Mouse (Mus musculus) kidney, postnatal 36 days (tissue): ENCODE data around the gene Fgfr2.
A peak's percentile ranks its signal among the peaks of the same experiment; 100 is the strongest.

Source experiments
- DNase-seq, 2 experiments: peaks; one replicate each; pipeline ENCODE4 v3.0.0; 2021 to 2022; ENCODE audit warnings: mixed read lengths in 2 of 2

Gene Fgfr2

DNA sequence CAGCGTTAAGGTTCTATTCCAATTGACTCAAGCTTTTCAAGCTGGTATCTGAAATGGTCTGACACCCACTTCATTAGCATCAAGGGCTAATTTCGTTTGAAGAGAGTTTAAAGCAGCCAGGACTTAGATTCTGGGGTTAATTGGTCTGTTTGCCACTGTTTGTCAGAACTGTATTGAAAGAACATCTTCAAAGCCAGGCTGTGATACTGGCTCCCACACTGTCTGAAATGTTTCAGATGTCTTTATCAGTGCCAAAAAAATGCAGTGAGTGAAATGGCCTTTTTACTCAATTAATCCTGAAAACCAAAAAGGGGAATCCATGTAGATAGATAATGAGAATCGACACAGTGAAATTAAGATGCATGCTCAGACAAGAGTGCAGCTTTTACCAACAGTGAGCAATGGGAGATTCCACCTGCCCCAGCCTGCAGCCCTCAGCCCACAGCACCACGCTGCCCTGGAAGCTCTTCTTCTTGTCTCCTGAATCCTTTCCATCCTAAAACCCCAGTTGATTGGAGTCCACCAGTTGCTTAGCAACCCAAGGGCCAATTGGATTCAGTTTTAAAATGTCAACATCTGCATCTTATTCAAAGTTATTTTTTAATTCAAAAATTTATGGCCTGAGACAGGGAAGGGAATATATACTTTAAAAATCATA, 3005.6 kb downstream of the Fgfr2 start:
- no peak for DNase-seq

DNA sequence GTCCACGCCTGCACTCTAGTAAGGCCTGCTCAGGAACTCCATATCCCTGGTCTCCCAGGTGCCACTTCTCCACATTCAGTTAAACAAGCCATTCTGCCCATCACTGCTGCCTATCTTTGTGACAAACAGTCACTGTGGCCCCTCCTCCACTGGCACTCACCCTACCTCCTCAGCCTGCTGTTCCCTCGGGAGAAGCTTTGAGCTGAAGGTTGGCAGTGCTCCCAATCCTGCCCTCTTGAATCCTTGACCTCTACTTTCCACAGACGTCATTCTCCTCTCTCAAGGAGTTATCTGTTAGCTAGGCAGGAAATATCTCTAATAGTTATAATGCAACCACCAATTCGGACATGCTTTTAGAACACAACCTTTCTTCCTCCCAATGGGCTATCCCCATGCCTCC, 3008.7 kb downstream of the Fgfr2 start:
- DNase-seq, result peak; percentile 83 to 89
